Mouse (Mus musculus) ES-E14 (cell line): ENCODE data around the gene Fam120a.

Source experiments
- CHD2 ChIP-seq: IDR thresholded peaks from 2 replicates; pipeline ENCODE4 v1.6.1; 2014; ENCODE audit warnings: mild to moderate bottlenecking, low read depth, low read length, inconsistent platforms
- MAFK ChIP-seq: IDR thresholded peaks from 2 replicates; pipeline ENCODE4 v1.6.1; 2014; ENCODE audit warnings: mild to moderate bottlenecking, low read depth, low read length, inconsistent platforms; ENCODE audit not compliant: insufficient read depth

DNA sequence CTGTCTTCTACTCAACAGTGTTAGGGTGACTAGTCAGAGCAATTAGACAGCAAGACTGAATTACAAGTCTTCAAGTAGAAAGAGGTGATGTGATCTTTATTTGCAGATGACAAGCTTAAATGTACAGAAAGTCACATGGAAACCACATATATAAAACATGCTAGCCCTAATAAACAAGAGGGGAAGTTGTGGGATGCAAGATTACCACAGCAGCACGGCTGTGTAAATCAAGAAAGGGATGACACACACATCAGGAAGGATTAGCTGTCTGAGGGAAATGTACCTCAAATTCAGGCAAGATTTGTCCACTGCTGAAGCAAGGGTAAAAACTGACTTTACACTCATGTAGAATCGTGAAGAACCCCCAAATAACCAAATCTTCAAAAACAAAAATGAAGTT is 129.5 kb downstream of the Fam120a start:
- TF ChIP-seq CHD2: no peak
- no peak for TF ChIP-seq MAFK
